Mouse (Mus musculus): ENCODE measurements around the gene Pcna. TPM values are rescaled to one million over a fixed set of nuclear protein-coding genes. Genes with fewer than 3 reads are reported as not detected.

Gene Pcna
- 200 and 210 TPM in 2 replicates for total RNA-seq (2023)

GRCm38 (mm10) chr2:132252542-132253528, at the start of gene Pcna:
Gene Pcna (minus strand): TSS chr2:132253314.

GRCm38 (mm10) chr2:132262879-132263398, 9.8 kb upstream of the Pcna start, which contains the start of gene Cds2:
Gene Cds2 (plus strand): TSS chr2:132263148.

GRCm38 (mm10) chr2:132247539-132248313, 5.4 kb downstream of the Pcna start, which contains the start of gene Tmem230:
Gene Tmem230 (minus strand): TSS chr2:132247807.

Other genes starting within 250 kb of the Pcna start
- gene Rassf2, start 223.1 kb downstream of the Pcna start, total RNA-seq (2023): 129 and 134 TPM in 2 replicates
- 16.6 and 25.3 TPM in 2 replicates for gene Slc23a2, start 108.2 kb downstream of the Pcna start, total RNA-seq (2023)
- 13.9 and 17.0 TPM in 2 replicates for gene Tmem230, start 5.5 kb downstream of the Pcna start, total RNA-seq (2023)
- gene Cds2, start 9.8 kb upstream of the Pcna start, total RNA-seq (2023): 123 and 161 TPM in 2 replicates
- not detected in 2 replicates for gene Prokr2, start 132.1 kb upstream of the Pcna start, total RNA-seq (2023)